Mouse (Mus musculus) liver, embryonic 14.5 days (tissue): ENCODE measurements at regions not wholly inside any gene's neighbourhood (a gene's known extent, or its start where the extent isn't known, plus 50 kb on each side); places are given as distances from the start of the nearest gene placed in this dataset.

Source experiments
- ATAC-seq: fragments of 200-750 bp; cut with Nextera tagmentation; 2 replicates; pipeline ENCODE4 v1.8.0; 2017; ENCODE audit warnings: moderate number of reproducible peaks, mild to moderate bottlenecking, moderate library complexity; ENCODE audit not compliant: insufficient read depth
- DNase-seq, 3 experiments: peaks; one replicate each; pipeline ENCODE4 v3.0.0-alpha.2; 2012 to 2013; ENCODE audit warnings: low read depth in 3 of 3, low spot score in 3 of 3
- H3K27ac ChIP-seq: fragments of 300-500 bp; sonication (generic); 2 replicates; pipeline ENCODE4 v1.5.1; 2014; ENCODE audit warnings: moderate library complexity, mild to moderate bottlenecking, control low read depth, inconsistent platforms
- H3K27me3 ChIP-seq: fragments of 300-500 bp; sonication (generic); 2 replicates; pipeline ENCODE4 v1.6.1; 2014; ENCODE audit warnings: mild to moderate bottlenecking, low read length, moderate library complexity; ENCODE audit not compliant: control insufficient read depth, insufficient read depth
- H3K36me3 ChIP-seq: fragments of 300-500 bp; sonication (generic); replicated peaks from 2 replicates; pipeline ENCODE4 v1.6.1; 2014; ENCODE audit warnings: low read depth; ENCODE audit not compliant: control insufficient read depth, insufficient read depth
- H3K4me1 ChIP-seq, 2 experiments: fragments of 200-500 bp in 1 of 2; fragments of 300-500 bp in 1 of 2; sonication (generic) in 1 of 2; replicated peaks; 2 replicates each; pipeline ENCODE4 v1.6.1; 2012 to 2014; ENCODE audit warnings: antibody characterized with exemption in 1 of 2, inconsistent platforms in 1 of 2, low read length in 1 of 2; ENCODE audit not compliant: control insufficient read depth in 2 of 2, insufficient read depth in 2 of 2
- H3K4me2 ChIP-seq: fragments of 300-500 bp; sonication (generic); 2 replicates; pipeline ENCODE4 v1.6.1; 2014; ENCODE audit warnings: low read depth, mild to moderate bottlenecking, control low read depth, moderate library complexity
- H3K4me3 ChIP-seq, 2 experiments: fragments of 200-500 bp in 1 of 2; fragments of 300-500 bp in 1 of 2; sonication (generic) in 1 of 2; 2 replicates each; pipeline ENCODE4 v1.5.1; 2012 to 2014; ENCODE audit warnings: low read depth in 2 of 2, low read length in 2 of 2, mild to moderate bottlenecking in 2 of 2, control low read depth in 1 of 2, inconsistent platforms in 1 of 2, moderate library complexity in 1 of 2; ENCODE audit not compliant: insufficient read depth in 1 of 2
- H3K9ac ChIP-seq: fragments of 300-500 bp; sonication (generic); replicated peaks from 2 replicates; pipeline ENCODE4 v1.6.1; 2014; ENCODE audit warnings: mild to moderate bottlenecking, control low read depth, moderate library complexity
- H3K9me3 ChIP-seq: fragments of 300-500 bp; sonication (generic); 2 replicates; pipeline ENCODE4 v1.6.1; 2016; ENCODE audit warnings: low read length, mixed read lengths; ENCODE audit not compliant: control insufficient read depth
- CTCF ChIP-seq: IDR thresholded peaks from 2 replicates; pipeline ENCODE4 v1.5.1; 2016; ENCODE audit warnings: antibody characterized with exemption, low read depth, control low read depth
- EP300 ChIP-seq: IDR thresholded peaks from 2 replicates; pipeline ENCODE4 v1.6.1; 2016; ENCODE audit warnings: antibody characterized with exemption, low read depth
- WGBS: fragments of 180-500 bp; shearing (Covaris S2); extraction: QIAGEN DNeasy Blood & Tissue Kit; methylation state at CpG from one replicate; pipeline ENCODE4 v1.1.7; 2014; ENCODE audit not compliant: insufficient replicate concordance; 5-methylcytosine and 5-hydroxymethylcytosine counted together

- H3K9me3 ChIP-seq: no peaks in the 10 kb centered on the region
- WGBS: 65% methylated on average over 9 of the region's 9 CpGs
- H3K9ac ChIP-seq: no peak overlapping the region
- no peak overlapping the region for H3K27ac ChIP-seq
- DNase-seq (no peak), ATAC-seq (no peak)
- H3K36me3 ChIP-seq: no peaks in the 10 kb centered on the region
- no peaks in the 10 kb centered on the region for H3K4me1 ChIP-seq
- TF ChIP-seq EP300 (no peak), CTCF (no peak)
- no peak overlapping the region for H3K4me3 ChIP-seq
- no peak overlapping the region for H3K4me2 ChIP-seq
- no peaks in the 10 kb centered on the region for H3K27me3 ChIP-seq
Measured at GRCm38 (mm10) chr2:17876155-17876554, 120.6 kb downstream of the H2al2a start.

DNA sequence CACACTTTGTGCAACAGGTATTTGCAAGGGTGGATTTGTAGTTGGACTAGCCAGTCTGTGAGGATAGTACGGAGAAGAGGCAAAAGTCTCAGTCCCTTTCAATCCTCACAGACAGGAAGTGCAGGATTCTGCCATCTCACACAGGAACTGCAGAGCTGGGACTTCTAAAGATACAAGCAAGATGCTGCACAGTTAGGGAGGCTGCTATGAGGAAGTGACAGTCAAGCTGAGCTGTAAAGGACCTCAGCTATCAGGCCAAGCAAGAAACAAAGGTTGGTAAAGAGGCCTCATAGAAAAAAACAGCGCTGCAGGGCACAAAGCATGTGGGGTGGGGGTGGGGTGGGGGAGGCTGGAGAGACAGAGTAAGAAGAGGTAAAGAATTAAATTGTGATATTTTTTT is 126.2 kb downstream of the H2al2a start:
- H3K4me3 ChIP-seq: no peak overlapping the region
- DNase-seq (no peak), ATAC-seq (no peak)
- no peaks in the 10 kb centered on the region for H3K27me3 ChIP-seq
- H3K4me2 ChIP-seq: no peak overlapping the region
- H3K9ac ChIP-seq: no peak overlapping the region
- TF ChIP-seq EP300: no peak
- no peak for TF ChIP-seq CTCF
- H3K9me3 ChIP-seq: no peaks in the 10 kb centered on the region
- WGBS: 11% methylated on average over 2 of the region's 2 CpGs
- no peak overlapping the region for H3K27ac ChIP-seq
- no peaks in the 10 kb centered on the region for H3K4me1 ChIP-seq
- no peaks in the 10 kb centered on the region for H3K36me3 ChIP-seq

GRCm38 (mm10) chr2:17868145-17868544 is 128.6 kb downstream of the H2al2a start:
- 51% methylated on average over 9 of the region's 9 CpGs for WGBS
- ATAC-seq (no peak), DNase-seq (no peak)
- Histone ChIP-seq H3K36me3 (no peaks in the 10 kb centered on the region), H3K9ac (no peak overlapping the region), H3K27me3 (no peaks in the 10 kb centered on the region), H3K4me1 (no peaks in the 10 kb centered on the region), H3K4me3 (no peak overlapping the region), H3K9me3 (no peaks in the 10 kb centered on the region), H3K4me2 (no peak overlapping the region), H3K27ac (no peak overlapping the region)
- TF ChIP-seq CTCF: no peak
- no peak for TF ChIP-seq EP300

- ATAC-seq (no peak), DNase-seq (no peak)
- no peaks in the 10 kb centered on the region for H3K9me3 ChIP-seq
- TF ChIP-seq EP300 (no peak), CTCF (no peak)
- no peak overlapping the region for H3K4me2 ChIP-seq
- WGBS: 72% methylated on average over 3 of the region's 3 CpGs
- no peak overlapping the region for H3K4me3 ChIP-seq
- H3K36me3 ChIP-seq: no peaks in the 10 kb centered on the region
- H3K27ac ChIP-seq: no peak overlapping the region
- no peak overlapping the region for H3K9ac ChIP-seq
- H3K27me3 ChIP-seq: no peaks in the 10 kb centered on the region
- H3K4me1 ChIP-seq: no peaks in the 10 kb centered on the region
Measured at GRCm38 (mm10) chr2:17867341-17867740, 129.4 kb downstream of the H2al2a start.

DNA sequence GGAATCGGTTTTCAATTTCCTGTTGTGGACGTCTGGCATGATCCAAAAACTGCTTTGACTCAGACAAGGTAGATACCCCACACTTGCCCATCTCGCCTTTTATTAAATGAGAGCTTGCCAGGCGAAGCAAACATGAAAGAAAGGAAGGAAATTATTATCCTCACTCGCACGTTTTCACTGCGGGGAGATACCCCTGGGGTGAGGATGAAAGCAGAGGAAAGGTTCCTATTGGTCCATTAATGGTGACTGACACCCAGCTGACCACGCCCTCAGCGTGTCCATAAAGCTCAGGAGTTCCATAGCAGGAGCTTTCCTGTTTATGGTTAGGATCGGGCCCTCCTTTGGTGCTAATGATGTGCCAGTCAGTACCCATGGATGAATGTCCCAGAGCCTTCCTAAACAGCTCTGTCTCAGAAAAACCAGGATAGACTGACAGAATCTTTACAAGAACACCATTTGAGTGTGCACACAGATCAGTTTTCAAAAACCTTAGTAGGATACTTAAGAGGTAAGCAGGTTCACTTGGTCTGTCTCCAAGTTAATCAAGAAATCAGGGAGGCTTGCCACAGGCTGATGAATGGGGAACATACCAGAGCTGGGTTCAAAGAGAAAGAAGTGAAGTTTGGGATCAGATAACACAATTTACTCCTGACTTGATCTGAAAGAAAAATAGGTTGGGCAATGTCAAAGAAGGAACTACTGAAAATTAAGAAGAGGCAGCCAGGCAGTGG is 130.7 kb upstream of the Nebl start:
- Histone ChIP-seq H3K27ac (no peak overlapping the region), H3K4me3 (no peak overlapping the region), H3K36me3 (no peaks in the 10 kb centered on the region), H3K9ac (no peak overlapping the region), H3K9me3 (no peaks in the 10 kb centered on the region), H3K4me2 (no peak overlapping the region), H3K4me1 (no peaks in the 10 kb centered on the region), H3K27me3 (no peaks in the 10 kb centered on the region)
- DNase-seq (no peak), ATAC-seq (no peak)
- TF ChIP-seq CTCF (no peak), EP300 (no peak)
- 4% methylated on average over 10 of the region's 10 CpGs for WGBS
